Mouse (Mus musculus) fat pad, adult 2 months (tissue): ENCODE results near the gene Gpr139.

ENCODE experiments used
- DNase-seq: peaks from one replicate; pipeline ENCODE4 v3.0.0-alpha.2; 2011; ENCODE audit warnings: low read depth, low spot score; ENCODE audit errors: extremely low read depth

The Gpr139 gene

DNA sequence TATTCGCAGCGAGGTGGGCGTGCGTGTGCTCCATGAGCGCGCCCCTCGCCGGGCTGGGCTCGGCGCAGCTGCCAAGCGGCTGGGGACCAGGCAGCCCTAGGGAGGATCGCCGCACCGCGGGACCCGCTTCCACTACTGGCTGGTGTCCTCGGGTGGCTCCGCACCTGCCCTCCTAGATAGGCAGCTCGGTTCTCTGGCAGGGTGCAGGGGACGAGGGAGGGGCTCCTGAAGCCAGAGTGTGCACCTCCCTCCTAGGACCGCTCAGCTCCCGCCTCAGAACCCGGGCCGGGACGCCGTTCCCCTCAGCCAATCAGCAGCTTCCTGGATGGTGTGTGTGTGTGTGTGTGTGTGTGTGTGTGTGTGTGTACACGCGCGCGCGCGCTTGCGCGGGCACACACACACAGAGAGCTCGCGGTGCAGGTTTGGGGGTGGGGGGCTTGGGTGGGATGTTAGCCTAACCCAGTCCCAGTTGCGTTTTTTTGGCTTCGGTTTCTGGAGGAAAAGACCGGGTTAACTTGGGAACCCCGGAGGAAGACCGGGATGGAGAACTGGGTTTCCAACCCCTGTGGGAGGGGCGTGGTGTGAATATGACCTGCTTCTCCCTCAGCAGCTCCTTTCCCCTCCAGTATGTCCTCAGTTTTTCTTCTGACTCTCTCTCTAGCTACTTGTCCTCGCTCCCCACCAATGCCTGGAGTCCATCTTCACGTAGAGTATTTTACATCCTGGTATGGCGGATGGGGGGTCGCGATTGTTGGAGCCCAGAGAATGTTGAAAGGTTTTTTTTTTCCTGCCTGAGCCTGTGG is at the start of gene Gpr139:
Gene Gpr139, minus strand, starts transcription at position 263 of the 803 bp plus-strand sequence.
- no peak for DNase-seq

DNA sequence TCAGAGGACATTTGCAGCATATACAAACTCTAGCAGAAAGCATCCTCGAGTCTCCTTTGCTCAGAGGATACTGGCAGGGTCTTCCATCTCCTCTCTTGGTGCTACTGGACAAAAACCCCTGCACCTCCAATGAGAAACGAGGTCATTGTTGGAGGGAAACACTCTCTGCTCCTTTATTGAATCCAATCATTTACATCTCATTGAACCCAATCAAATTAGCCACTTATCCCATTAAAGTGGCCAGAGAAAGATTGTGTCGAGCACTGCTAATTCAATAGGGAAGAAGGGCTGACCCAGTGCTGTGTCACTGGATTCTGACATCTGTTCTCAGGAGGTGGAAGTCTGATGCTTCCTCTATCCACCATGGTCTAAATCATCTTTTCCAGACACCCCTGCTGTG is 46.6 kb upstream of the Gpr139 start:
- DNase-seq = no peak

DNA sequence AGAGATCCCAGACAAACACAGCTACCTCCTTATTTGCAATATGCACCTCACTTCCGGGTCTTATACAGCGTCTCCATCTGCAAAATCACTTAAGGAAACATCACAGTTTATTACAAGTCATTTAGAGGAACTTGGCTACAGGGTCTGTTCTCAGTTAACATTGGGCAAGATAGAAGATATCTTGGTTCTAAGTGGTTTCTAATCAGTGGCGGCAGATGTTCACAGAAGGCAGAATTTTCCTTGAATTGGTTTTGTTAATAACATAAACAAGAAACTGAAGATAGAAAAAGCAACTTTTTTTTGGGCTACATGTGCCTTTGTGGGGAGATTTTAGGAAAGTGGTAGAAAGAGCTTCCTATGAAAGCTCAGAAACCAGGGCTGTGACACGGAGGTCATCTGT is 38.3 kb upstream of the Gpr139 start:
- no peak for DNase-seq

DNA sequence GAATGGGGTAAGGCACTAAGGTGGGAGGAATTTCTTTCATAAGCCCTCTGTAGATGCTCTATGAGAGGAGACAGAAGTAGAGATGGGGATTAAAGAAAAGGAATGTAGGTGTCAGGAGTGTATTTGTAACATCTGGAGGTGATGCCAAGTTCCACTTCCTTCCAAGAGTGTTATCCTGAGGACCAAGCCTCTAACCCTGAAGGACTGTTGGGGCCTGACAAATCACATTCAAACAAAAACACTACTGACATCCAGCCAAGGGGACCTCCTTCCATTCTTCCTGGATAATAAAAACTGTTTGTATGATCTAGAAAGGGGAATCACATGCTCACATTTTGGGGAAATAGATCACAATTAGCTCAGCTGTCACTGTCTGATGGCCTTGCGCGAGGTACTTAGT is 34.7 kb upstream of the Gpr139 start:
- no peak for DNase-seq

DNA sequence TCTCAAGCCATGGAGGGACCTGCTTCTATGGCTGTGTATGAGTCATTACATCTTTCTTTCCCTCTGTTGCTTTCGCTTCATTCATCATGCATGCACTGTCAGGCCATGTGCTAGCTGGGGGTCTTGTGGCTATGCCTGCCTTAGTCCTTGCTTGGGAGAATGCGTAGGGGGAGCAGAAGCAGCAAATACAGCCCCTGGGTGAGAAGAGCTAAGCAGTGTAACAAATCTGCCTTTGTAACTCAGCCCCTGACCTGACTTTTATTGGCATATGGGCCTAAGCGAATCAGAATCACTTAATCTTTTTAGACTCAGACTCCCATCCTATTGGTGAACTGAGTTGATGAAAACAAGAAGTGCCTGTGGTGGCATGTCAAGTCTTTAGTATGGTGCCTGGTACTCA is 22.8 kb upstream of the Gpr139 start:
- no peak for DNase-seq

DNA sequence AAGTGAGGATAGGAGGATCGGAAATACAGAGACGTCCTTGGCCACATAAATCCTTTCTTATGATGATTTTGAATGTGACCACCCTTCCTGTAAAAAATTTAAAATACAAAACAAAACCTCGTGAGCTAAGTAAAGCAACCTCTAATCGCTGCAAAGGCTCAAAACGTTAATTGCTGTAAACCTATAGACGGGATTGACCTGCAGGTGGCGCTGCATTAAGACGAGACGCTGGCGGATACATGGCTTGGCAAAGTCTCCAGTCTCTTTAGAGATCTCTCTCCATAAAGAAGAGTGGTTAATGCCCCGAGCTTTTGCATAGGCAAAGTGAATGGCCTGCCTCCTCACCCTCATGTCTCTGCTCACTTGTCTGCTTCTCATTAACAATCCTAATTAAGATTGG is 2.0 kb upstream of the Gpr139 start:
- no peak for DNase-seq

DNA sequence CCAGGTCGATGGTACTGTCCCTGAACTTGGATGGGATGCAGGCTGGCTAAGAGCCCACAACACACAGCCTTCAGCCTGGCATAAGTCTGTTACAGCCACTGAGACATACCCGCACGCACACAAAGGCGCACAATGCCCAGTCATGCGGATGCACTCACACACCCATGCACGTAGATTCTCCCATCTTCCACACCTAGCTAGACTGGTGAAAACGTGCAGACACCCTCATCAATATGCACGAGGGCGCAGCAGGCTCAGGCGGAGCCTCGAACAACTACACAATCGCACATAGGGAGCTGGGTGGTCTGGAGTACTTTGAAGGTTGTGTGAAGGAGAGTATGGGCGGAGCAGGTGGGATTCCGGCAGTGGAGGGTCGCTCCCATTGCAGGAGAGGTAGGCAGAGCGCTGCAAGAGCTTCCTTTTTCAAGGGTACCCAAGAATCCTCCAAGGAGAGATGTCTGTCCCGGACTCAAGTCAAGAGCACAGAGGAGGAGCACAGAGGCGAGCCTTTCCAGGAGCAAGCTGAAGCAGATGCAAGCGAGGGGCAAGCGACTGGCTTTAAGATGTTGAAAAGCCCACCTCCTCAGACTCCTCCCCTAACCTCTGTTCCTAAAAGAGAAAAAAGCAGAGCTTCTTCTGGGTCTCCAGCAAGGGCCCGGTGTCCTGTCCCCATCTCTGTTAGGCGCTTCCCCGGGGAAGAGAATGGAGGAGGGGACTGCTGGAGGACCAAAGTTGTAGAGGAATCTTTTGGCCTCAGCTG is 958 bp upstream of the Gpr139 start:
- DNase-seq = no peak

DNA sequence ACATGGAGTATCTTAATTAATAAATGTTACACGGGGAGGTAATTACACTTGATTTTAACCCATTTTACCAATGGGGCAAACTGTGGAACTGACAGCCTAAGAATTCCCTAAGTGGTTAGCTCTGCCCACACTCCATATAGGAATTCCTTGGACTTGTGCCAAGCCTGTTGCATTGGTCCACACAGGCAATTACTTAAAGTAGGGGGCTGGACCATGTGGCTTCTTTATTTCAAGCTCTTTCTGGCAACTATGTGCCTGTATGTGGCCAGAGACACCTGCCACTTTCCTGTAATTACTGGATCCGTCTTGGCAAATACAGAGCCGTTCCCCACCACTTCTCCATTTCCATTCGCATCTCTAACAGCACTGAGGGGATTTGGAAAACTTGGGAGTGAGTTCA is 3.4 kb downstream of the Gpr139 start:
- DNase-seq = no peak

DNA sequence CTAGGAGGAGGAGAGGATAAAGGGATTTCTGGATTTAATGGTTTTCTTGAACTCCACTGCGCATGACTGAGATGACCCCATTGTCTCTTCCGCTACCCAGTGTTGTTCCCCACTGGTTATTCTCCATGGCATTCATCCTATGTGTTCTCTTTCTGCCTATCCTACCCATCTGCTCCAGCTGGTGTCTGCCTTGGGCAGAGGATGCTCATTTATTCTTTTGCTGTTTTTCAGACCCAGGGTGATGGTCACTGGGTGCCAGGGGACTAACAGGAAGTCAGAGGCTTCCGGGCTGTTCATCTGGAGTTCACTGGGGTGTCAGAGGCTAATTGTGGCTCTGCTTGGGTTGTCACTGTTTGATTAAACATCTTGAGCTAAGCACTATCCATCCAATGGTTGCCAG is 24.4 kb downstream of the Gpr139 start:
- DNase-seq = no peak

DNA sequence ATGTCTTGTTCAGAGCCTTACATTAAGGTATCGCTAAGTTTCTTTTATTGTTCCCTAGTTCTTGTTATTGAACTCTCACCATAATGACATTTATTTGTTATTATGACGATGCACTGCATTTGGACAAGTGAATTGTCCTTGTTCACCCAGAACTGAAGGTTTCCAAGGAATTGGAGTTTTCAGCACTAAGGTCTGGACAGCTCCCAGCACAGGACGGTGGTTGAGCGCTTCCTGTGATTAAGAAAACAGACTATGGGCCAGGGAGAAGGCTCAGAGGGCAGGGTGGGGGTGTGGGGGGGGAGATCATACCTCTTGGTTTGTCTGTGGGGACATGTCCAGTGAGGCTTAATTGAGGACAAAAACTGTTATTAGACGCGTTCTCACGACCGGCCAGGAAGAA is 72.6 kb downstream of the Gpr139 start:
- no peak for DNase-seq

DNA sequence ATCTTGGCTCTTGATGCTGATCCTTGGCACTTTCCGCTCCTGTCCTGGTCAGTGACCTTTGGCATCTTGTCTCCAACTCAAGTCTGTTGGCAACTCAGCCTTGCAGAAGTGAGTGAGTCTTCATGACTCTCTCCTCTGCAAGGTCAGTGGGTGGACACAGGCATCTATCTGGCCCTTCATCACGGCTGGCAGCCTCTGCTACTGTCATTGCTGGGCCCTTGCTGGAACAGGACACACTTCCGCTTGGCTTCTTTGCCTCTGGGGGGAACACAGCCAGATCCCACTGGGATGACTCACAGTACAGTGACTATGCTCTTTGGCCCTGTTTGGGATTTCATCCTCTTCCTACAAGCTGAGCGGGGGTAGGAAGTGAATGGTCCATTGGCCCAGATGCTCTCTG is 78.5 kb downstream of the Gpr139 start:
- no peak for DNase-seq

DNA sequence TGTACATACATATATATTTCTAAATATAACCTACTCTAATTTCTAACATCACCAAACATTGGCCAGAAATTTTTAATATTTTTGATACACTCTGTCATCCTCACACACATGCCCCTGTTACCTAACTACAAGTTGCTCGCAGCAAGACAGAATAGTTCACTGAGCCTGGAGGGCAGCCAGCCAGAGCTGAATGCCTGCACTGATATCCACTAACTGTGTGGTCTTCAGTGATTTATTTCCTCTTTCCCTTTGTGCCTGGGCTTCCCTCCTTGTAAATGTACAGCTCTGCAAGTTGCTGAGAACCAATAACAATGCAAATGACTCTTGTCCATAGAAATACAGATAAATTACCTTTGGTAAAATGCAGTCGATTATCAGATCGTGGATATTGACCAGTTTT is 87.8 kb downstream of the Gpr139 start:
- DNase-seq = no peak
